Mouse (Mus musculus) liver, adult 2 months (tissue): ENCODE results near the gene Gm4858.

Experiments
- CTCF ChIP-seq: fragments of 200-500 bp; IDR thresholded peaks from 2 replicates; pipeline ENCODE4 v1.5.1; 2011; ENCODE audit warnings: low read depth, low read length, control low read depth
- POLR2A ChIP-seq: fragments of 200-500 bp; IDR thresholded peaks from 2 replicates; pipeline ENCODE4 v1.6.1; 2011; ENCODE audit warnings: low read length, control low read depth; ENCODE audit not compliant: insufficient read depth; ENCODE audit errors: extremely low read depth

GRCm38 (mm10) chr3:93096447-93096846 lies 27.8 kb downstream of the Gm4858 start:
- TF ChIP-seq CTCF: no peak
- TF ChIP-seq POLR2A: no peak
